Mouse (Mus musculus) cerebellum, adult 2 months (tissue): Measurements from ENCODE around the gene Cptp. TPM values are rescaled to one million over a fixed set of nuclear protein-coding genes. Genes with fewer than 3 reads are reported as not detected.
A peak's percentile ranks its signal among the peaks of the same experiment; 100 is the strongest.

ENCODE experiments used
- DNase-seq, 2 experiments: peaks; one replicate each; pipeline ENCODE4 v3.0.0; 2021
- H3K27ac ChIP-seq: fragments of 200-500 bp; 2 replicates; pipeline ENCODE4 v1.5.1; 2012; ENCODE audit warnings: low read length, control low read depth, inconsistent platforms; ENCODE audit not compliant: insufficient read depth
- H3K27me3 ChIP-seq: fragments of 200-500 bp; 2 replicates; pipeline ENCODE4 v1.6.1; 2012; ENCODE audit warnings: inconsistent platforms, mild to moderate bottlenecking, low read length, moderate library complexity; ENCODE audit not compliant: control insufficient read depth, insufficient read depth
- H3K4me1 ChIP-seq: fragments of 200-500 bp; 2 replicates; pipeline ENCODE4 v1.6.1; 2011; ENCODE audit warnings: low read length; ENCODE audit not compliant: control insufficient read depth, insufficient read depth
- H3K4me3 ChIP-seq: fragments of 200-500 bp; replicated peaks from 2 replicates; pipeline ENCODE3; 2011; ENCODE audit warnings: mild to moderate bottlenecking, low read depth, low read length, control low read depth; ENCODE audit not compliant: insufficient read depth
- CTCF ChIP-seq: fragments of 200-500 bp; IDR thresholded peaks from 2 replicates; pipeline ENCODE4 v1.5.1; 2011; ENCODE audit warnings: low read depth, mild to moderate bottlenecking, control low read depth, low read length, moderate library complexity, borderline replicate concordance; ENCODE audit not compliant: insufficient read depth
- POLR2A ChIP-seq: fragments of 200-500 bp; IDR thresholded peaks from 2 replicates; pipeline ENCODE4 v1.6.1; 2011; ENCODE audit warnings: low read length, control low read depth, borderline replicate concordance; ENCODE audit not compliant: insufficient read depth
- WGBS: fragments of 180-500 bp; shearing (Covaris S2); methylation state at CpG from one replicate; pipeline ENCODE4 v1.1.7; 2018; 5-methylcytosine and 5-hydroxymethylcytosine counted together
- polyA plus RNA-seq: library from polyadenylated mRNA; depleted of rRNA; stranded (reverse); fragments of >200 nt; gene quantifications from 2 replicates; pipeline ENCODE4 v1.2.3, GENCODE M21; 2012

Gene Cptp
- polyA plus RNA-seq, 1 experiment = 45.1 TPM

- no peaks in the 10 kb centered on the region for H3K27me3 ChIP-seq
- H3K4me1 ChIP-seq = peaks cover 25% of the 10 kb centered on the region
- H3K4me3 ChIP-seq = peak overlapping the region; percentile 83
- DNase-seq = no peak
- WGBS = 1% methylated on average over 37 of the region's 37 CpGs
- no peak for TF ChIP-seq CTCF
- peak overlapping the region; percentile 99 for H3K27ac ChIP-seq
Measured at GRCm38 (mm10) chr4:155892438-155893211, 23.4 kb upstream of the Cptp start.

GRCm38 (mm10) chr4:155892017-155892416 is 22.8 kb upstream of the Cptp start:
- Histone ChIP-seq H3K4me1 (peaks cover 25% of the 10 kb centered on the region), H3K4me3 (peak overlapping the region; percentile 83), H3K27me3 (no peaks in the 10 kb centered on the region), H3K27ac (peak overlapping the region; percentile 99)
- DNase-seq = peak; percentile 88 to 90
- under 1% methylated on average over 56 of the region's 56 CpGs for WGBS
- peak; percentile 68 for TF ChIP-seq POLR2A
- no peak for TF ChIP-seq CTCF

- DNase-seq = peak; percentile 96 to 98
- H3K4me3 ChIP-seq = peak within 1 kb of the TSS; percentile 83
- no peak for TF ChIP-seq CTCF
- TF ChIP-seq POLR2A = peak; percentile 38; the same call in 1 of the 2 replicates
- H3K27me3 ChIP-seq = no peaks in the 10 kb centered on the region
- peaks cover 25% of the 10 kb centered on the region for H3K4me1 ChIP-seq
- peak within 1 kb of the TSS; percentile 99 for H3K27ac ChIP-seq
- WGBS = under 1% methylated on average over 51 of the region's 52 CpGs
Measured at GRCm38 (mm10) chr4:155891551-155892001, 22.3 kb upstream of the Cptp start, which contains the start of the genes Pusl1 and Acap3. Gene Pusl1 (minus strand): TSS chr4:155891781. Gene Acap3 (plus strand): TSS chr4:155891822.

DNA sequence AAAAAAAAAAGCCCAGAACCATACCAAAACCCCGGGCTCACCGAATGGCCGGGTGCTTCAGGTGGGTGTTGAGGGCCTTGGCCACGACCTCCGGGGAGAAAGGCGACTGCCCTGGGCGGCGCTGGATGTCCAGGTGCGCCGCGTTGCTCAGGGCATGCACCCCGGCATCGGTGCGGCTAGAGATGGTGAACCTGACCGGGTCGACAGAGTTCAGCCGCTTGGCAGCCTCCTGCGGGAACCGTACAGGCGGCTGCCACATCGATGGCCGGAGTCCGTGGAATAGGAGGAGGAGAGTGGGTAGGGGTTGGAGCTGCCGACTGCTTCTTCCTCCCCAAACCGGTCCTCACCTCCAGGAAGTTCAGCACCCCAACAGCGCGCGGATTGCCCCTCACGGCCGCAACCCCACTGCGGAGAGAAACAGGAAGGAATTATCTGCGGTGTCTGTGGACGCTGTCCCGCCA is 21.8 kb upstream of the Cptp start:
- DNase-seq = no peak
- 1% methylated on average over 34 of the region's 34 CpGs for WGBS
- peaks cover 20% of the 10 kb centered on the region for H3K4me1 ChIP-seq

GRCm38 (mm10) chr4:155889316-155889715 is 20.1 kb upstream of the Cptp start:
- Histone ChIP-seq H3K27ac (no peak overlapping the region), H3K27me3 (no peaks in the 10 kb centered on the region), H3K4me1 (peaks cover 15% of the 10 kb centered on the region; the same call in 1 of the 2 replicates), H3K4me3 (no peak overlapping the region)
- WGBS = 74% methylated on average over 5 of the region's 5 CpGs
- peak in 1 of 2 experiments; percentile 9 for DNase-seq
- TF ChIP-seq POLR2A = no peak
- no peak for TF ChIP-seq CTCF

More for the DNA sequence above, 21.8 kb upstream of the Cptp start:
- Histone ChIP-seq H3K27ac (no peak overlapping the region), H3K27me3 (no peaks in the 10 kb centered on the region), H3K4me3 (peak overlapping the region; percentile 83)
- no peak for TF ChIP-seq POLR2A
- TF ChIP-seq CTCF = no peak

GRCm38 (mm10) chr4:155888181-155888580 is 18.9 kb upstream of the Cptp start:
- Histone ChIP-seq H3K4me3 (no peak overlapping the region), H3K27ac (no peak overlapping the region), H3K27me3 (no peaks in the 10 kb centered on the region), H3K4me1 (peaks cover 5% of the 10 kb centered on the region; the same call in 1 of the 2 replicates)
- DNase-seq = peak in 1 of 2 experiments; percentile 12
- no peak for TF ChIP-seq POLR2A
- TF ChIP-seq CTCF = no peak
- 91% methylated on average over 9 of the region's 9 CpGs for WGBS

- no peak overlapping the region for H3K27ac ChIP-seq
- no peak overlapping the region for H3K4me3 ChIP-seq
- 64% methylated on average over 10 of the region's 10 CpGs for WGBS
- no peak for TF ChIP-seq POLR2A
- no peak for TF ChIP-seq CTCF
- H3K4me1 ChIP-seq = peaks cover 4% of the 10 kb centered on the region; the same call in 1 of the 2 replicates
- no peaks in the 10 kb centered on the region for H3K27me3 ChIP-seq
- DNase-seq = peak in 1 of 2 experiments; percentile 10
Measured at GRCm38 (mm10) chr4:155887674-155888073, 18.4 kb upstream of the Cptp start.

DNA sequence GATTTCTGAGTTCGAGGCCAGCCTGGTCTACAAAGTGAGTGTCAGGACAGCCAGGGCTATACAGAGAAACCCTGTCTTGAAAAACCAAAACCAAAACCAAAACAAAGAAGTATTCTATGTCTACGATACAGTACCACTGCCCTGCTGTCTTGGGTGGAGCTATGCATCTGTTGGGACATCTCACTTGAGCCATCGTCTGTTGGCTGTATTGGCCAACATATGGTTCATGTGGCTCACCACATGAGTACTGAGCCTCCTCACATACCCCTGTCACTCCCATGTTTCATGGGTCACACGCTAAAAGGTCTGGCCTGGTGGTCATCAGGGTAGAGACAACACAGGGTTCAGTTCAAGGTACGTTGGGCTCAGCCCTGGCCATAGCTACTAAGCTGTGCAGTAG is 17.1 kb upstream of the Cptp start:
- TF ChIP-seq CTCF (no peak), POLR2A (no peak)
- H3K4me3 ChIP-seq = no peak overlapping the region
- H3K27me3 ChIP-seq = no peaks in the 10 kb centered on the region
- WGBS = 76% methylated on average over 5 of the region's 5 CpGs
- H3K4me1 ChIP-seq = peaks cover 4% of the 10 kb centered on the region; the same call in 1 of the 2 replicates
- DNase-seq = peak in 1 of 2 experiments; percentile 4
- no peak overlapping the region for H3K27ac ChIP-seq
